Mouse (Mus musculus) ES-E14 (cell line): ENCODE results near the gene 1700030J22Rik. TPM values are rescaled to one million over a fixed set of nuclear protein-coding genes. Genes with fewer than 3 reads are reported as not detected.

Experiments
- DNase-seq: peaks from one replicate; pipeline ENCODE4 v3.0.0-alpha.2; 2013; ENCODE audit warnings: low read depth, low spot score
- H3K27ac ChIP-seq: 2 replicates; pipeline ENCODE4 v1.5.1; 2012; ENCODE audit warnings: low read depth, mild to moderate bottlenecking, low read length, moderate library complexity, mixed read lengths; ENCODE audit not compliant: poor library complexity, insufficient read depth, severe bottlenecking
- H3K36me3 ChIP-seq: 2 replicates; pipeline ENCODE4 v1.6.1; 2012; ENCODE audit warnings: mild to moderate bottlenecking, low read length, moderate library complexity, mixed read lengths; ENCODE audit not compliant: control insufficient read depth, poor library complexity, insufficient read depth, severe bottlenecking
- H3K4me1 ChIP-seq, 2 experiments: fragments of 150-350 bp in 1 of 2; sonication (generic) in 1 of 2; 2 replicates each; pipeline ENCODE4 v1.6.1; 2012; ENCODE audit warnings: low read length in 2 of 2, mild to moderate bottlenecking in 1 of 2, mixed read lengths in 1 of 2; ENCODE audit not compliant: control insufficient read depth in 2 of 2, insufficient read depth in 2 of 2, poor library complexity in 1 of 2
- H3K4me3 ChIP-seq, 2 experiments: fragments of 150-350 bp in 1 of 2; sonication (generic) in 1 of 2; 2 replicates each; pipeline ENCODE4 v1.5.1; 2012; ENCODE audit warnings: low read length in 2 of 2, low read depth in 1 of 2, mild to moderate bottlenecking in 1 of 2, mixed read lengths in 1 of 2; ENCODE audit not compliant: insufficient read depth in 1 of 2, poor library complexity in 1 of 2, severe bottlenecking in 1 of 2
- H3K9ac ChIP-seq: 2 replicates; pipeline ENCODE4 v1.6.1; 2012; ENCODE audit warnings: low read depth, mild to moderate bottlenecking, low read length, mixed read lengths; ENCODE audit not compliant: poor library complexity, insufficient read depth, severe bottlenecking
- H3K9me3 ChIP-seq: fragments of 150-350 bp; sonication (generic); 2 replicates; pipeline ENCODE4 v1.6.1; 2012; ENCODE audit warnings: low read depth, mild to moderate bottlenecking, low read length; ENCODE audit not compliant: control insufficient read depth, insufficient read depth
- CHD2 ChIP-seq: IDR thresholded peaks from 2 replicates; pipeline ENCODE4 v1.6.1; 2014; ENCODE audit warnings: mild to moderate bottlenecking, low read depth, low read length, inconsistent platforms
- HCFC1 ChIP-seq: IDR thresholded peaks from 2 replicates; pipeline ENCODE4 v1.6.1; 2012; ENCODE audit warnings: low read length, inconsistent platforms, borderline replicate concordance; ENCODE audit not compliant: insufficient read depth
- MAFK ChIP-seq: IDR thresholded peaks from 2 replicates; pipeline ENCODE4 v1.6.1; 2014; ENCODE audit warnings: mild to moderate bottlenecking, low read depth, low read length, inconsistent platforms; ENCODE audit not compliant: insufficient read depth
- ZC3H11A ChIP-seq: IDR thresholded peaks from 2 replicates; pipeline ENCODE4 v1.6.1; 2012; ENCODE audit warnings: low read depth, mild to moderate bottlenecking, inconsistent platforms, low read length, borderline replicate concordance
- ZNF384 ChIP-seq: IDR thresholded peaks from 2 replicates; pipeline ENCODE4 v1.6.1; 2012; ENCODE audit warnings: low read depth, low read length, inconsistent platforms
- in situ Hi-C, 2 experiments: fragments of 600-800 bp; cut with MboI; formaldehyde crosslinking; loops; one replicate each; pipeline ENCODE4 v1.15.1; 2025; ENCODE audit warnings: low sequenced_read_pairs in 2 of 2, inconsistent platforms in 1 of 2; ENCODE audit not compliant: unreplicated experiment in 2 of 2
- total RNA-seq: library from RNA; depleted of rRNA; stranded (reverse); fragments of 300-350 nt; gene quantifications from 2 replicates; pipeline ENCODE4 v1.2.3, GENCODE M21; 2012

The 1700030J22Rik gene
- total RNA-seq, 1 experiment = 1.1 TPM

- Histone ChIP-seq H3K36me3 (peaks cover 5% of the 10 kb centered on the region), H3K4me1 (peaks cover 0 to 23% of the 10 kb centered on the region in 2 experiments; a peak in 3 of 4 replicates), H3K4me3 (peak overlapping the region; percentile 88 to 98), H3K9me3 (no peaks in the 10 kb centered on the region), H3K9ac (peak overlapping the region; percentile 86; the same call in 1 of the 2 replicates), H3K27ac (no peak overlapping the region)
- in situ Hi-C loops = no loop called here
- TF ChIP-seq CHD2 = no peak
- no peak for TF ChIP-seq HCFC1
- TF ChIP-seq MAFK = no peak
- TF ChIP-seq ZC3H11A = no peak
- TF ChIP-seq ZNF384 = no peak
- no peak for DNase-seq
Measured at GRCm38 (mm10) chr8:116944385-116944696, 34.4 kb downstream of the 1700030J22Rik start.

GRCm38 (mm10) chr8:116943555-116944384 is 35.0 kb downstream of the 1700030J22Rik start:
- Histone ChIP-seq H3K27ac (no peak overlapping the region), H3K4me1 (peaks cover 0 to 23% of the 10 kb centered on the region in 2 experiments; a peak in 3 of 4 replicates), H3K4me3 (peak overlapping the region; percentile 88 to 98), H3K9ac (peak overlapping the region; percentile 86), H3K36me3 (peaks cover 5% of the 10 kb centered on the region), H3K9me3 (no peaks in the 10 kb centered on the region)
- in situ Hi-C loops = no loop called here
- 0 out of 2 replicates have a peak, but pooled peaks have one; percentile 23 for TF ChIP-seq HCFC1
- no peak for TF ChIP-seq MAFK
- no peak for DNase-seq

GRCm38 (mm10) chr8:116943161-116943554 is 35.6 kb downstream of the 1700030J22Rik start, which contains the start of gene Atmin:
Atmin (plus strand) TSS chr8:116943393.
- TF ChIP-seq HCFC1 (no peak), ZNF384 (no peak), MAFK (no peak), ZC3H11A (no peak), CHD2 (no peak)
- no peak within 1 kb of the TSS for H3K27ac ChIP-seq
- H3K9me3 ChIP-seq = no peaks in the 10 kb centered on the region
- DNase-seq = peak; percentile 72
- H3K4me1 ChIP-seq = peaks cover 0 to 23% of the 10 kb centered on the region in 2 experiments; a peak in 3 of 4 replicates
- in situ Hi-C loops = no loop called here
- H3K4me3 ChIP-seq = peak within 1 kb of the TSS; percentile 88 to 98
- peaks cover 9% of the 10 kb centered on the region for H3K36me3 ChIP-seq
- H3K9ac ChIP-seq = peak within 1 kb of the TSS; percentile 86

GRCm38 (mm10) chr8:116942284-116943058 is 36.3 kb downstream of the 1700030J22Rik start:
- no peak for TF ChIP-seq ZNF384
- no peak for TF ChIP-seq ZC3H11A
- TF ChIP-seq CHD2 = no peak
- TF ChIP-seq HCFC1 = no peak
- Histone ChIP-seq H3K4me1 (peaks cover 0 to 18% of the 10 kb centered on the region in 2 experiments; a peak in 2 of 4 replicates), H3K27ac (no peak overlapping the region), H3K36me3 (peaks cover 10% of the 10 kb centered on the region), H3K4me3 (no peak overlapping the region), H3K9me3 (no peaks in the 10 kb centered on the region), H3K9ac (no peak overlapping the region)
- DNase-seq = no peak
- in situ Hi-C loops = no loop called here
